9 mouse cellular contexts compared by ENCODE assay signal in the genomic region with DNA sequence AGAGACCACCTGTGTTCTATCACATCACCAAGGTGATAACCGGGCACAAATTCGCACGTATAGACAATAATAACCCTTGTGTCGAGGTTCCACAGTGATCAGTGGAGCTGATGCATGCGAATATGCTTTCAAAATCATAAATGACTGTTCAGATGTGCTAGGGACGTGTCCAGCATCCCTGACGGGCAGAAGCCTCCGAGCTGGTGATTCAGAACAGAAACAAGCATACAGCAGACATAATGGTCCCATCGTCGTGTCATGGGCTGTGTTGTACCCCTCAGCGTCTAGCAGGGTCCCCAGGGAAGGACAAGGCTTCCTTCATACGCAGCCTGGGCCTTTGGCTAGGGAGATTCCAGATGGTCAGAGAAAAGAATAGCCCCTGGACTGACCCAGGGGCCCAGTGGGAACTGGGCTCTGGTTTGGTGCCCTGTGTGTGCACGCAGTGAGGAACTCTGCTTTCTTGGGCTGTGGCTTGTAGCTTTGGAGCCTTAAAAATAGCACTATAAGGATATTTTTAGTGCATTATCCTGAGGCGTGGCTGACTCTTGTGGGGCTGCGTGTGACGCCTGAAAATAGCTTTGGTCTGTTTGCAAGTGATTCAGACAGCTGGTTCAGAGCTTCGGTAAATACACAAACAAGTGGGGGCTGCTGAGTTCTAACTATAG.
DNase-seq lines count a peak whose midpoint lies in the region.
"Had no signal": no experiment of that assay in that cellular context is flagged by ENCODE, and none has a peak within 500 bp of the region (broad histone marks: within the 10 kb centered on the region; RNA-seq: fewer than 3 reads in every experiment).

No protein-coding gene starts in this region.

- H3K27ac ChIP-seq in embryonic facial prominence, embryonic 10.5 days (replicated peaks) = peak overlapping the region; percentile 75
- peak overlapping the region; percentile 90 for H3K27ac ChIP-seq in heart, embryonic 10.5 days
- H3K27ac ChIP-seq in limb, embryonic 10.5 days = peak overlapping the region; percentile 73
- H3K27ac ChIP-seq: liver, embryonic 13.5 days had no signal

- peak; percentile 69 for DNase-seq in layer of hippocampus, adult 9-11 months
- no peak for DNase-seq in layer of hippocampus, adult 9-10 months (ENCODE audit: low spot score)
- DNase-seq in embryonic facial prominence, embryonic 10.5 days (ENCODE audit: low spot score) = no peak
- DNase-seq in heart, embryonic 10.5 days (ENCODE audit: low spot score) = no peak
- no peak for DNase-seq in limb, embryonic 10.5 days (ENCODE audit: low spot score)
- DNase-seq in cerebellum, postnatal 25 days = no peak
- DNase-seq in liver = no peak
- no peak for DNase-seq in retina, embryonic 14.5 days (ENCODE audit: low spot score)
- DNase-seq: liver, embryonic 13.5 days had no signal

- H3K4me1 ChIP-seq in embryonic facial prominence, embryonic 10.5 days = peaks cover 74% of the 10 kb centered on the region
- H3K4me1 ChIP-seq in heart, embryonic 10.5 days = peaks cover 68% of the 10 kb centered on the region
- peaks cover 82% of the 10 kb centered on the region for H3K4me1 ChIP-seq in limb, embryonic 10.5 days

- no peaks in the 10 kb centered on the region for H3K9me3 ChIP-seq in embryonic facial prominence, embryonic 10.5 days
- no peaks in the 10 kb centered on the region for H3K9me3 ChIP-seq in heart, embryonic 10.5 days
- no peaks in the 10 kb centered on the region for H3K9me3 ChIP-seq in limb, embryonic 10.5 days (replicated peaks)
- H3K9me3 ChIP-seq: liver, embryonic 13.5 days had no signal

- H3K27me3 ChIP-seq in embryonic facial prominence, embryonic 10.5 days (replicated peaks; ENCODE audit: low read depth, poor library complexity, severe bottlenecking) = no peaks in the 10 kb centered on the region
- no peaks in the 10 kb centered on the region for H3K27me3 ChIP-seq in heart, embryonic 10.5 days (ENCODE audit: insufficient read depth, poor library complexity, severe bottlenecking)
- peaks cover 6% of the 10 kb centered on the region for H3K27me3 ChIP-seq in limb, embryonic 10.5 days (ENCODE audit: low read depth, poor library complexity, severe bottlenecking)
- H3K27me3 ChIP-seq: liver, embryonic 13.5 days had no signal

- H3K36me3 ChIP-seq in embryonic facial prominence, embryonic 10.5 days (replicated peaks) = no peaks in the 10 kb centered on the region
- no peaks in the 10 kb centered on the region for H3K36me3 ChIP-seq in heart, embryonic 10.5 days
- no peaks in the 10 kb centered on the region for H3K36me3 ChIP-seq in limb, embryonic 10.5 days
- H3K36me3 ChIP-seq: liver, embryonic 13.5 days had no signal

- WGBS in embryonic facial prominence, embryonic 10.5 days = 54% methylated on average over 17 of the region's 17 CpGs
- WGBS in heart, embryonic 10.5 days = 49% methylated on average over 17 of the region's 17 CpGs
- 72% methylated on average over 17 of the region's 17 CpGs for WGBS in limb, embryonic 10.5 days

- H3K4me3 ChIP-seq in embryonic facial prominence, embryonic 10.5 days = no peak overlapping the region
- peak overlapping the region; percentile 16; the same call in 1 of the 2 replicates for H3K4me3 ChIP-seq in heart, embryonic 10.5 days
- H3K4me3 ChIP-seq in limb, embryonic 10.5 days = no peak overlapping the region
- H3K4me3 ChIP-seq: liver, embryonic 13.5 days had no signal
